Mouse (Mus musculus): ENCODE measurements around the gene Dusp8.
A peak's percentile ranks its signal among the peaks of the same experiment; 100 is the strongest.
"Not testable (repeated sequence)": the region's sequence is repeated elsewhere in the genome, so short reads cannot be mapped to it uniquely, and the experiment has no call there.

Dusp8 gene

DNA sequence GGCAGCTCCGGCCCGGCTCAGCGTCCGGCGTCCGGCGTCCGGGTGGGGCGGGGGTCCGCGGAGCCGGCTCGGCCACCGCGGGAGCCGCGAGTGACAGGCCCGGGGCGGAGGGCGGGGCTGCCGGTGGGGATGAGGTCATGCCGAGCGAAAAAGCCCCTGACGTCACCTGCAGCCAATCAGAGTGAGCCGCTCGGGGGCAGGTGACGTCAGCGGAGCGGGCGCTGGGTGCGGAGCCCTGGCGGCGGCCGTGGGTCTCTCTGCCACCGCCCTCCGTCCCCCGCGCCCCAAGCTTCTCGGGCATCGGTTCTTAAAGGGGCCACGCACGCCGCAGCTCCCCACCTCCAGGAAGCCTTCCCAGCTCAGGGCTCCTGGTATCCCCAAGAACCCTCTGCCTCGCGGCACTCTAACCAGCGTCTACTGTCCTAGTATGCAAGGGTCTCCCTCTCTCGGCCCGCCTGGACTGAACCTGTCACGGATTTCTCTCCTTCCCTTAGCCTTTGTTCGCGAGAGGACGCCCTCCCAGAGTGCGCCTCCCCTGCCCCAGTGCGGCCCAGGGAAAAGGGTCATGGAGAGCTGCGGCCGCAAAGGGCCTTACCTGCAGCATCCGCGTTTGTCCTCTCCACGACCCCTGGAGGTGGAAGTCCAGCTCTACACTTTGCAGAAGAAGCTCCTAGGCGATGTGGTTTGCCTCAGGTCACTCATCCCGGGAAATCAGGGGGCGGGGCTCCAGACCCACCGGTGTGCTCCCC lies at the start of gene Dusp8:
Gene Dusp8, minus strand, starts transcription at position 661 of the 749 bp plus-strand sequence.
- peak; percentile 92 for DNase-seq (ENCODE audit: low read depth, low spot score)

DNA sequence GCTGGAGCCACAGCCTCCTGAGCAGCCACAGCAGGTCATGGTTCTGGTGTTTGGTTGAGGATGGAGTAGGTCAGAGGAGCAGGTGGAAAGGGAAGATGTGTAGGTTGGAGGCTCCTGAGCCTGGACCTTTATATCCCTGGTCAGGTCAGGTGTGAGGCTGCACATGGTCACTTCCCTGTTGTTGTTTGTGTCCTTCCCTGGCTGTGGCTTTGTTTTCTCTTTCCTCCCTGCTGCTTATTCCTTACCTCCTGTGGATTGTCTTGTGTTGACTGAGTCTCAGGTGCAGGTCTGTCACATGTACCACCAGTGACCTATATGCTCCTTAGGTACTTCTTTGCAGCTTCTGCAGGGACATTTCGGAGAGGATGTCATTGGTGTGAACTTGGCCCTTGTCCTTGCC lies 48.9 kb upstream of the Dusp8 start, which contains the start of gene Gm45337:
Gene Gm45337, minus strand, starts transcription at position 101 of the 400 bp plus-strand sequence.
- no peak for DNase-seq (ENCODE audit: low read depth, low spot score)

DNA sequence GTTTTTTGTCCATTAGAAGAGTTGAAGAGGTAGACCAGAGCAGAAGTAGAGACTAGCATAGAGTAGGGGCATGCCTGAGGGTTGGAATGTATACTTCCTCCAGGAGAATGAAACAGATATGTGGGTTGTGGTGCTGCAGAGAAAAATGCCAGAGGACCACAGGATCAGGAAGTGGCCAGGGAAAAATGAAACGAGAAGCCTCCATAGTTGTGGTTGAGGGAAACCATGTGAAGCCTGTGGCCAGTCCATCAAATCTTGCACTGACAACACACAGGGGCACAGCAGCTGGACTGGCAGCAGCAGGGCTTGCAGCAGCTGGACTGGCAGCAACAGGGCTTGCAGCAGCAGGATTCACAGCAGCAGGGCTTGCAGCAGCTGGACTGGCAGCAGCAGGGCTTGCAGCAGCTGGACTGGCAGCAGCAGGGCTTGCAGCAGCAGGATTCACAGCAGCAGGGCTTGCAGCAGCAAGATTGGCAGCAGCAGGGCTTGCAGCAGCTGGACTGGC lies 47.9 kb upstream of the Dusp8 start:
- not testable (repeated sequence) for DNase-seq (ENCODE audit: low read depth, low spot score)

DNA sequence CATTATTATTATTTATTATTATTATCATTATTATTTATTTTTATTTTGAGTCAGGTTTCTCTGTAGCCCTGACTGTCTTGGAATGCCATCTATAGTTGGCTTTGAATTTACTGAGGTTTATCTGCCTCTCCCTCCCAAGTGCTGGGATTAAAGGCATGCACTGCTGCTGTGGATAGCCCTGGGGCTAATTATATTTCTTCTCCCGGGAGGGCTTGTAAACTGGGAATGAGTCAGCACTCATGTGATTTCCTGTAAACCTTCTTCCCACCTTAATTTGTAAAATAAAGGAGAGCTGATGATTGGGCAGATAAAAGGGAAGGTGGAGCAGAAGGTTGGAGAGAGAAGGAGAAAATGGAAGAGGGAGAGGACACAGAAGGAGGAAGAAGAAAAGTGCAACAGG lies 45.1 kb upstream of the Dusp8 start:
- no peak for DNase-seq (ENCODE audit: low read depth, low spot score)

DNA sequence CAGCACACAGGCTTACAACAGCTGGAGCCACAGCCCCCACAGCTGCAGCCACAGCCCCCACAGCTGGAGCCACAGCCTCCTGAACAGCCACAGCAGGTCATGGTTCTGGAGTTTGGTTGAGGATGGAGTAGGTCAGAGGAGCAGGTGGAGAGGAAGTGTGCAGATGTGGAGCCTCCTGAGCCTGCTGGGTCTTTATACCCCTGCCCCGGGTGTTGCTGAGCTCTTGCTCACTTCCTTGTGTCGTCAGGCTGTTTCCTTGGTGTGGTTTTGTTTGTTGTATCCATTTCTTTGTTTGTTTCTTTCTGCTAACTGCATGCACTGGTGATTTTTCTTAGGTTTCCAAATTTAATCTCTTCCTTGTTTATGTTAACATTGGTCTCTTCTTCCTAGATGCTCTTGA lies 40.3 kb upstream of the Dusp8 start, which contains the start of gene Gm39115:
Gene Gm39115, minus strand, starts transcription at position 101 of the 400 bp plus-strand sequence.
- DNase-seq (ENCODE audit: low read depth, low spot score), result not testable (repeated sequence)

DNA sequence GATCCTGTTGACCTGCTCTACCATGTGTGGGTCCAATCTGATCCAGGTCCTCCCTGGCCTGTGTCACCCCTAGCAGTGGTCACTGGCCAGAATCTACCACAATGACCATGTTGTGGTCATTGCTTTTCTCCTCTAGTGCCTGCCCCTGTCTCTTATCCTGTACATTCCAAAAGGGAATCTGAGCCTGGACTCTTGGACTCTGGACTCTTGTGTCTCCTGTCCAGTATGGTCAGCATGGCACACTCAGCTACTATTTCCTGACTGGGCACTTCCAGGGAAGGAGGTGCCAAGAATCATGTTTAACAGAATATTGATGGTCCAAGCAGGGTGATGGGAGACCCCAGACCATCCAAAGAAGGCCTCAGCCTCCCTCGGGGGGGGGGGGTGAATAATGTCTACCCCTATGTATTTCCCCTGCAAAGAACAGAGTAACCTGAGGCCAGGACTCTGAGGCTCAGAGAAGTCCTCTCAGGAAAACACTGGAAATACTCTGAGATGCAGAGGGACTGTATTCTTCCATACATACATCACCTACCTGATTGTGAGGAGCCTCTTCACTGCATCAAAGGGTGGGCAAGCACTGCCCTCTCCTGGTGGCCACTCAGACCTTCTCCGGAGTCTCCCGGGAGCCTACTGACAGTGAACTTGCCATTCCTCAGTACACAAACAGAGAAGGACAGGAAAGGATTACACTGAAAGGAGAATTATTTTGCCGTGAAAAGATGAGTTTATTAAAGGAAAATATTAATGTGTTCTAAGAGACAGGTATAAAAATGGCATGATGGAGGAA lies 38.8 kb upstream of the Dusp8 start:
- DNase-seq (ENCODE audit: low read depth, low spot score), result peak; percentile 49

DNA sequence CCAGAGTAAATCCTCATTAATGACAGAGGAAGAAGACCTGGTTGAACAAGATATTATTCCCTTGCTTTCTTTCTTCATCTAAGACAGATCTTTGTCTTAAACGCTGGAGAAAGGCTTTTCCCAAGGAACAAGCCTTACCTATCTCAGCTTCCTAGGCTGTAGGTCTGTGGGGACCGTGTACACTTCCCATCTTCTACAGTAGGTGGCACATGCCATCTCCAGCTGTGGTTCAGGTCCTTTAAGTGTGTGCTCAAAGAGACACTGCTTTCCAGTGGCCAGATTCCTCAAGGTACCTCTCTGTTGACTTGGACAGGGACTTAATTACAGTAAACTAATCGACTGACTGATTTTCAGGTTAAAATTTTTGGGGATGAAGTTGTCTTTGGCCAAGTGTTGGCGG lies 33.2 kb upstream of the Dusp8 start:
- no peak for DNase-seq (ENCODE audit: low read depth, low spot score)

DNA sequence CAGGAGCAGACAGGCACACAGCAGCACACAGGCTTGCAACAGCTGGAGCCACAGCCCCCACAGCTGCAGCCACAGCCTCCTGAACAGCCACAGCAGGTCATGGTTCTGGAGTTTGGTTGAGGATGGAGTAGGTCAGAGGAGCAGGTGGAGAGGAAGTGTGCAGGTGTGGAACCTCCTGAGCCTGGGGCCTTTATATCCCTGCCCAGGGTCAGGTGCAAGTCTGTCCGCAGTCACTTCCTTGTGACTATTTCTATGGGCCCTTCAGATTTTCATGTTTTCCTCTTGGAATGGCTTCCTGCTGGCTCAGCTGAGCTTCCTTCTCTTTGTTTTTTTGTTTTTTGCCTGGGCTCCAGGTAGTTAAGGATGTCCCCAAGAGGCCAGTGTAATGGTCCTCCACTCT lies 25.0 kb upstream of the Dusp8 start, which contains the start of gene Gm45618:
Gene Gm45618, minus strand, starts transcription at position 101 of the 400 bp plus-strand sequence.
- not testable (repeated sequence) for DNase-seq (ENCODE audit: low read depth, low spot score)

DNA sequence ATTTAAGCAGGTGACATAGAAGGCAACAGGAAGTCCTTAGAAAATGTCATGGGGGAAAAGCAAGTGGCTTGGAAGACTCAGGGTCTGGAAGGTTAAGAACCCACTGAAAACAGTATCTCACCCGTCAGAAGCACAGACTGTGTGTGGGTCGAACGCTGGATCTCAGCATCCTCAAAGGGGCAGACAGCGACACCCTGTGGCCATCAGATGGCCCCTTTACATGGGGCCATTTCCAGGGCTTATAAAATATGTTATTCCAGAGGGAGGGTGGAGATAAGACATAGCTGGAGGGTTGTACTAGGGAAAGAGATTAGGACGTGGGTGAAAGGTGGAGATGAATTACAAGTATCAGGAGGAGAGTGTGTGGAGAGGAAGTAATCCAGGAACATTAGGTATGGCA lies 24.0 kb upstream of the Dusp8 start:
- peak; percentile 27 for DNase-seq (ENCODE audit: low read depth, low spot score)

DNA sequence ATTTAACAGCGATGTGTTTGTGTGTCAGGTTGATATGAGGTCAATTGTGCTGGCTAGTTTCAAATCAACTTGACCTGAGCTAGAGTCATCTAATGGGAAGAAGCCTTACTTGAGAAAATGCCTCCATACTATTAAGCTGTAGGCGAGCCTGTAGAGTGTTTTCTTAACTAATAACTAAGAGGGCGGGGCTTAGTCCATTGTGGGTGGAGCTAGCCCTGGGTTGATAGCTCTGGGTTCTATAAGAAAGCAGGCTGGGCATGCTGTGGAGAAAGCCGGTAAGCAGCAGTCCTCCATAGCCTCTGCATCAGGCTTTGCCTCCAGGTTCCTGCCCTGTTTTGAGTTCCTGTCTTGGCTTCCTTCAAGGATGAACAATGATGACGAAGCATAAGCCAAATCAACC lies 9.1 kb upstream of the Dusp8 start:
- no peak for DNase-seq (ENCODE audit: low read depth, low spot score)

DNA sequence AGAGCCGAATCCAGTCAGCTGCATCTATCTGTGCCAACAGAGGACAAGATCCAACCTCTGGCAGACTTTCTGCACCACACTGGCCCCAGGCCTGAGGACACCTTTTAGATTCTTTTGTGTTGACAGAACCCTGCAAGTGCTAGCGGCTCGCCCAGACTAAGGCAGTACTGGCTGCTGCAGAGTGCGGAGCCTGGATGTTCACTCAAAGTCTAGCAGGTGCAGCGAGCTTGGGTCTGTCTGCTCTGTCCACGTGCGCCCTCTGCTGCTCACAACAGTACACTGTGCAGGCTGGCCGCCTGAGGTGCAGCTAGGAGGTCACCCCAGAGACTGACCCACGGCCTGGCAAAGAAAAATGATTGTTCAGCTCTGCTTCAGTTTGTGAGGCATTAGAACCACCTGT lies 2.1 kb upstream of the Dusp8 start:
- peak; percentile 81 for DNase-seq (ENCODE audit: low read depth, low spot score)

DNA sequence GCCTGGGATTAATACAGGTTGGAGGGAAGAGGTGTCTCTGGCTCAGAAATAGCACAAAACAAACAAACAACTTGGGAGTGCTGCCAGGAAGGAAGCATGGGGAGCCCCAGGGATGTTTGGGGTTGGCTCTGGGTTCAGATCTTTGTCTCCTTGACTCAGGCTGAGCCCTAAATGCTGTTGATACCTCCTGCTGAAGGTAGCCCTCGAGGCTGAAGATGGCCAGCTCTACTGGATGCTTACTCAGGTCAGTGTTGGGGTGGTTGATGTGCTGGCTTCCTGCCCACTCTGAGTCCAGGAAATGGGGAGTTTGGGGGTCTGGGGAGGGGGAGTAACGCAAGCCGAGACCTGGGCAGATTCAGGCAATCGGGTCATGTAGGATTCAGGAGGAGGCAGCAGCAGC lies 1.1 kb upstream of the Dusp8 start:
- DNase-seq (ENCODE audit: low read depth, low spot score), result no peak

DNA sequence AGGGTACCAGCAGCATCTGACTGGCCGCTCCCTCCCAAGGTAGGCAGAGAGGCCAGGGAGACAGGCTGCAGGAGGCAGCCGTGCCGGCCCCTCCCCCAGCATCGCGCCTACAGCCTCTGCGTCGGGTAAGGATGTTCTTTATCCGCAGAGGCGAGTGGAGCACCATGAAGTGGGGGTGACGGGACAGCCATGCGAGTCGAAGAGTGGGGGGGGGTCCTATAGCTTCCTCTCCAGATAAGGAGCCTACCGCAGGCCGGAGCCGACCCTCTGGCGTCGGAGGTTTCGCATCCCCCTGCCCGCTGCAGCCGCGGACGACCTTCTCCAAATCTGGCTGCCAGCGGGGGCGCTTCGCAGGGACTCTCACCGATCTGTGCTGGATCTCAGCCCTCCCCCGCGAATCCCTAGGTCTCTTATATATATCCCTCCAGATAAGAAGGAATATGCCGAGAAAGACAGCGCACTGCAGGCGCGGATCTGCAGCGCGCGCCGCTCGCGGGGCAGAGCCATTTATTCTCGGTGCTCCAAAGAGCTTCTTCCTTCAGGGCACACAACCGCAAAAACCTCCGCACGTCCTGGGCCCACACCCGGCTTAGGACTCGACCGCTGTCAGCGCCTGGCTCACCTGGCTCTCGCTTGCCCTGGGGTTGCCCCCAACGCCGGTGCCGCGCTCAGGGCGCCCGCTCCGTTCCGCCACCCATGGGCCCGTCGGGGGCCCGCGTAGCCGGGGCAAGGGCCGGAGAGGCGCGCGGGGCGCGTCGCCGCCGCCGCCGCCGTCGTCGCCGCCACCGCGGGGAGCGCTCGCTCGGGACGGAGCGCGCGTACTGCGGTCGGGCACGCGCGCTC lies 1.1 kb downstream of the Dusp8 start:
- no peak for DNase-seq (ENCODE audit: low read depth, low spot score)

DNA sequence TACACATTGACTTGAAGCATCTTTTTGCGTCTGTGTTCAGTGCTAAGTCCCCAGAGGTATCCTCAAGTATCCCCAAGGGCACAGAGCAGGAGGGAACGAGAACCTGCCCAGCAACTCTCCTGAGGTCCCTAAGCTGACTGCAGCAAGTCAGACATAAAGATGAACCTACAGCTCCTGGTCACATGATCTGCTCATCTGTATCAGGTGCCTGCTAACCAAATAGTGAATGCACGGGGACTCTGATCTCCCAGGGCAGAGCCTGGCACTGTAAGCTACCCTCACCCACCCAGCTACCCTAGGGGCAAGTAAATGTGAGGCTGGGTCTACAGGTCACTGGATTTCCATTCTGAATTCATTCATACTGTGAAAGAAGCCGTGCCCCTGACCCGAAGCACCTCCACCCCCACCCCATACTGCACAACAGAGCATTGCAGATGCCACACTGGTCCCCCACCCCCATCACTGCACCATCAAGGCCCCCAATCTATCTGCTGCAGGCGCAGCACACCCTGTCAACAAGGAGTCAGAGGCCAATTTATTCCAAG lies 1.9 kb downstream of the Dusp8 start:
- no peak for DNase-seq (ENCODE audit: low read depth, low spot score)

DNA sequence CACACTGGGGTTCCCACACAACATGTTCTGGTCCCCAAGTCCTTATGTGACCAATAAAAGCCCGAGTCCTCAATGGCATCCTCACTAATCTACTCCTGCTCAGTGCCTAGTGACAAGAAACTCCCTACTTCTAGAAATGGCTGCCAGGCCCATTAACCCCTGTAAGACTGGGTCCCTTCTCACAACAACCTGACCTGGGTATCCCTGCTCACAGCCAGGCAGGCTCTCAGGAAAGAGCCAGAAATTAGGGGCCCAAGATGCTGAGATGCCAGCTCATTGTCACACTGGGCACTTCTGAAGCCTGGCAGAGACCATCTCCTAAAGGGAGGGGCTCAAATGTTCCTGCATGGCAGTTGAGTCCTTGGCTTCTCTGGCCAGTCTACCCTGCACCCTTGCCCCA lies 2.7 kb downstream of the Dusp8 start:
- no peak for DNase-seq (ENCODE audit: low read depth, low spot score)

DNA sequence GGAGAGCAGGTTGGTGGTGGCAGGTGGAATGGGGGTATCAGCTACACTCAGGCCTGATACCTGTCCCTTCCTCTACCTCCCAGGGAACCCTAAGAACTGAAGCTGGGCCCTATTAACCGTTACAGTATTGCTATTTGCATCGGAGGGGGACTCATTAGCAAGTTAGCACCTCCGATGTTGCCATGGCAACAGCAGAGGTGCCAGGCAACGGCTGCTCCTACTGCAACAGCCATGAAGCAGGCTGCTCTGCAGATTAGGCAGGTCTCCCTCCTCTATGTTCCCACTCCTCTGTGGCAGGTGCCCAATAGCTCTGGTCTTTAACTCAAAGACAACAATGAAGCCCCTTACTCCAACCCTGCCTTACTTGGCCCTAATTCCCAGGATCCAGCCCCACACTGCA lies 3.8 kb downstream of the Dusp8 start:
- DNase-seq (ENCODE audit: low read depth, low spot score), result no peak

DNA sequence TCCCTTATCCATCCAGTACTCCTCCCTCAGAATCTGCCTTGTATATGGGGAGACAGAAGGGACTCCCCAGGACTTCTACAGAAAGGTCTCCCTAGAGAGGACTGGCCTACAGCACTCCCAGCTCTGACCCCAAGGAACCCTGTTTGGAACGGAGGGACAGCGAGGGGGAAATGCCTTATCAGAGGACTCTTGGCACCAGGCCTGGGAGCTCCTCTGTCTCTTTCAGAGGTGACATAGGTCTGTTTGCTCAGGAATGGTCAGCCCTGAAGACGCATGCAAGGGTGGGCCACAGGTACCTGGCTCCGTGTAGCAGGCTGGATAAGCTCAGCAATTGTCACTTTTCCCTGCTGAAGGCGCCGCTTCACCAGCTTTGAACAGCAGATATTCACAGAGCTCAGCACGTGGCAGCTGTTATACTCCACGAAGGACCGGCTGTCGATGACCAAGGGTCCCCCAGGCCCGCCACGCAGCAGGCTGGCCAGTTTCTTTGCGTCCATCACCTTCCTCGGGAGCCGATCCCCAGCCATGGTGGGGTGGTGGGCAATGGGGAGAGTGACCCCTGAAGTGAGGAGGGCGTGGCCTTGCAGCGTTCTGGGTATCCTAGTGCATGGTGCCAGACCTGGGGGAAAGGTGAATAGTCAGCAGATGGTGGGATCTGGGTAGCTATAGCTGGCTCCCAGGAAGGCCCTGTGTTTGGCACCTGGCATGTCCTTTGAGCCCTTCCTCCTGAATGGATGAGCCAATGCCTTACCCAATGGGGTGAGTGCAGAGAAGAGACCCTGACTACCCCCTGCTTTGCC lies 5.8 kb downstream of the Dusp8 start:
- no peak for DNase-seq (ENCODE audit: low read depth, low spot score)

DNA sequence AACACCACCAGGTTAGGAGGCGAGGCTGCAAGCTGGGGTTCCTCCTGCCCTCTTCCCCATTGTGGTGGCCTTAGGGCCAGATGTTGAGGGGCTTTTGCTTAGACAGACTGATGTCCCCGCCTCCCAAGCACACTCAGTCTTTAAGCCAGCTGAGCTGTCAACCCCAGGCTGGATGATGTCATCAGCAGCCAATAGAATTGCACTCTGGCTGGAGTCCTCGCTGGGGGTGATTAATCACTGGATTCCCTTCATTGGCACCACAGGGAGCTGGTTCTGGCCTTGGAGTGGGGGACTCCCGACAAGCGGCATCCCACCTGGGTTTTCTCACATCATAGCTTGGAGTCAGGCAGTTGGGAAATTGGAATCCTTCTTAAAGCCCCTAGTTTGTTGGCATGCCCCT lies 6.8 kb downstream of the Dusp8 start:
- DNase-seq (ENCODE audit: low read depth, low spot score), result peak; percentile 77

DNA sequence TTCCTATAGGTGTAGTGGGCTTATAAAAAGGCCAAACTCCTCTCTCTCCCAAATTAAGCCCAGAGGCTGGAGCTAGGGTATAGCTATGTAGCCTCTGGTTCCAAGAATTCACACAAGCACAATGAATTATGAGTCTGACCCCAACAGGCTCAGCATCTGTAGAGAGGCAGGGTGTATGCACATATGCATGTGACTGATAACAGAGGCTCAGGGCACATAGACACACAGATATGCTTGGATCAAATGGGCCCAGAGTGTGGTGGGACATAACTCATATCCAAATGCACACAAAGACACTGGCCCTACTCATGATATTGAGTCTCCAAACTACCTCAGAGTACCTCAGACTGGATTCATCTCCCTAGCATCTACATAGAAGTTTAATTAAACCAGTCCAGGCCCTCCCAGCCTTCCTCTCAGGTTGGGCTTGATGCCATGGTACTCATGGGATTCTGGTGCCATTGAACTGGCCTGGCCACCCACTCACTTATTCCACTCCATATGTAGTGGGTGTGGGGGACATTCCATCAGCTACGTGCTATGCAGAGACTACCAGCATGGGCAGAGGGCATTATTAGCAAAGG lies 8.5 kb downstream of the Dusp8 start:
- DNase-seq (ENCODE audit: low read depth, low spot score), result no peak

All from retina, postnatal 7 days (tissue).